In genomic region chr13:107588399-107589002, GRCm38 (mm10) we compare ENCODE assay signal across 14 mouse cellular contexts.
"Had no signal": no experiment of that assay in that cellular context is flagged by ENCODE, and none has a peak within 500 bp of the region (broad histone marks: within the 10 kb centered on the region; RNA-seq: fewer than 3 reads in every experiment).

No protein-coding gene starts in this region.

- H3K27ac ChIP-seq: limb, embryonic 12.5 days; liver, embryonic 14.5 days; midbrain, embryonic 10.5 days; neural tube, embryonic 15.5 days had no signal

- H3K27me3 ChIP-seq: limb, embryonic 12.5 days; neural tube, embryonic 15.5 days had no signal

- H3K4me1 ChIP-seq: limb, embryonic 12.5 days had no signal

- H3K9ac ChIP-seq: limb, embryonic 12.5 days; liver, embryonic 14.5 days; neural tube, embryonic 15.5 days had no signal

- H3K9me3 ChIP-seq: limb, embryonic 12.5 days; midbrain, embryonic 10.5 days; neural tube, embryonic 15.5 days had no signal

- H3K4me3 ChIP-seq: limb, embryonic 12.5 days; midbrain, embryonic 10.5 days; myocyte; neural tube, embryonic 15.5 days had no signal

- DNase-seq: kidney, adult 8-10 months; kidney, postnatal 25 days; layer of hippocampus, adult 9-11 months; layer of hippocampus, postnatal 36 days; lung, adult 18-20 months; lung, postnatal 36 days; midbrain, embryonic 14.5 days; right cerebral cortex, postnatal 25 days; thymus, postnatal 4 days had no signal

- H3K36me3 ChIP-seq: limb, embryonic 12.5 days; midbrain, embryonic 10.5 days; neural tube, embryonic 15.5 days had no signal

- H3K4me2 ChIP-seq: limb, embryonic 12.5 days; neural tube, embryonic 15.5 days had no signal
